ENCODE assay signal across 8 mouse cellular contexts in the genomic region with DNA sequence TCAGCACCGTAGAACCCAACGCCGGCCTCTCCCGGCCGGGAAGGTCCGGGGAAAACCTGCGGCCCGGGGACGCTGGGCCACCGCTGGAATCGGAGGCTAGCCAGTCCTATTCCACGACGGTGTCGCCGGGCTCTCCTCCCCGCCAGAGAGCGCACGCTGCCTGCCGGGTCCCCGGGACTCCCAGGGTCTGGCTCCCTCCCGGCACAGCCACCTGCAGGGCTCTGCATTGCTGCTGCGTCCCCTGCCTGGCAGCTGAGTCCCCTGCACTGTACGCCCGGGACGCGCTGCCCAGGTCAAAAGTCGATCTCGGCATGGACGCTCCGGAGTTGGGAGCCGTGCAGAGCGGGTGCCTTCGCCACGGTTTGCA.
DNase-seq lines count a peak whose midpoint lies in the region; ATAC-seq lines count a peak whose summit lies in the region.

No protein-coding gene starts in this region.

- peak overlapping the region; percentile 74 for H3K4me3 ChIP-seq in embryonic facial prominence, embryonic 11.5 days (ENCODE audit: low read depth, low read length)
- peak overlapping the region; percentile 88 for H3K4me3 ChIP-seq in heart, embryonic 11.5 days (ENCODE audit: low read depth, low read length)
- H3K4me3 ChIP-seq in kidney, embryonic 14.5 days (ENCODE audit: low read length), result peak overlapping the region; percentile 78
- peak overlapping the region; percentile 69 for H3K4me3 ChIP-seq in liver, embryonic 13.5 days (replicated peaks)

- no peaks in the 10 kb centered on the region for H3K36me3 ChIP-seq in embryonic facial prominence, embryonic 11.5 days (replicated peaks; ENCODE audit: control insufficient read depth, insufficient read depth, low read depth, low read length)
- H3K36me3 ChIP-seq in heart, embryonic 11.5 days (ENCODE audit: control insufficient read depth, insufficient read depth, low read length), result no peaks in the 10 kb centered on the region
- H3K36me3 ChIP-seq in kidney, embryonic 14.5 days (ENCODE audit: control insufficient read depth, insufficient read depth, low read length), result no peaks in the 10 kb centered on the region
- no peaks in the 10 kb centered on the region for H3K36me3 ChIP-seq in liver, embryonic 13.5 days
- H3K36me3 ChIP-seq in splenic B cell, adult 2 months (ENCODE audit: control insufficient read depth, insufficient read depth, low read length, poor library complexity, severe bottlenecking), result no peaks in the 10 kb centered on the region

- WGBS in embryonic facial prominence, embryonic 11.5 days, result 0% methylated on average over 30 of the region's 34 CpGs
- 1% methylated on average over 27 of the region's 34 CpGs for WGBS in heart, embryonic 11.5 days (ENCODE audit: insufficient replicate concordance)
- WGBS in kidney, embryonic 14.5 days, result under 1% methylated on average over 29 of the region's 34 CpGs
- under 1% methylated on average over 33 of the region's 34 CpGs for WGBS in liver, embryonic 13.5 days (ENCODE audit: insufficient replicate concordance)

- H3K9ac ChIP-seq in embryonic facial prominence, embryonic 11.5 days (replicated peaks; ENCODE audit: low read length), result peak overlapping the region; percentile 64
- H3K9ac ChIP-seq in heart, embryonic 11.5 days (ENCODE audit: low read depth, low read length), result peak overlapping the region; percentile 85
- H3K9ac ChIP-seq in kidney, embryonic 14.5 days (ENCODE audit: low read depth, low read length), result peak overlapping the region; percentile 72
- H3K9ac ChIP-seq in liver, embryonic 13.5 days, result peak overlapping the region; percentile 69

- peaks cover 10% of the 10 kb centered on the region; the same call in 1 of the 2 replicates for H3K27me3 ChIP-seq in embryonic facial prominence, embryonic 11.5 days (ENCODE audit: control insufficient read depth, insufficient read depth, low read length)
- H3K27me3 ChIP-seq in heart, embryonic 11.5 days (ENCODE audit: control insufficient read depth, insufficient read depth, low read length), result no peaks in the 10 kb centered on the region
- peaks cover 25% of the 10 kb centered on the region for H3K27me3 ChIP-seq in kidney, embryonic 14.5 days (ENCODE audit: control insufficient read depth, insufficient read depth, low read length)
- H3K27me3 ChIP-seq in liver, embryonic 13.5 days, result peaks cover 71% of the 10 kb centered on the region
- H3K27me3 ChIP-seq in splenic B cell, adult 2 months (ENCODE audit: control insufficient read depth, insufficient read depth, low read length, poor library complexity, severe bottlenecking), result peaks cover 1% of the 10 kb centered on the region

- no peaks in the 10 kb centered on the region for H3K4me1 ChIP-seq in embryonic facial prominence, embryonic 11.5 days (ENCODE audit: control insufficient read depth, insufficient read depth, low read length)
- peaks cover 19% of the 10 kb centered on the region for H3K4me1 ChIP-seq in heart, embryonic 11.5 days (ENCODE audit: control insufficient read depth, insufficient read depth, low read length)
- no peaks in the 10 kb centered on the region; the same call in 1 of the 2 replicates for H3K4me1 ChIP-seq in kidney, embryonic 14.5 days (ENCODE audit: control insufficient read depth, insufficient read depth, low read length)
- H3K4me1 ChIP-seq in liver, embryonic 13.5 days (replicated peaks), result peaks cover 35% of the 10 kb centered on the region

- ATAC-seq in embryonic facial prominence, embryonic 11.5 days (replicated peaks; ENCODE audit: insufficient number of reproducible peaks, low FRiP score, low TSS enrichment, low read depth), result peak; percentile 86
- ATAC-seq in heart, embryonic 11.5 days (replicated peaks; ENCODE audit: insufficient number of reproducible peaks, low FRiP score, low TSS enrichment), result peak; percentile 79
- ATAC-seq in kidney, embryonic 14.5 days (ENCODE audit: low FRiP score, low TSS enrichment), result peak; percentile 88
- peak; percentile 77 for ATAC-seq in liver, embryonic 13.5 days (ENCODE audit: low read depth)
- peak; percentile 49; the same call in 1 of the 2 replicates for ATAC-seq in monocyte, adult 5-6 weeks (replicated peaks; ENCODE audit: insufficient number of reproducible peaks, low FRiP score, low TSS enrichment, poor library complexity, severe bottlenecking)

- no peaks in the 10 kb centered on the region for H3K9me3 ChIP-seq in embryonic facial prominence, embryonic 11.5 days (replicated peaks; ENCODE audit: control insufficient read depth, low read length)
- H3K9me3 ChIP-seq in heart, embryonic 11.5 days (replicated peaks; ENCODE audit: control insufficient read depth, low read length), result no peaks in the 10 kb centered on the region
- H3K9me3 ChIP-seq in kidney, embryonic 14.5 days (ENCODE audit: control insufficient read depth, low read length), result no peaks in the 10 kb centered on the region
- no peaks in the 10 kb centered on the region for H3K9me3 ChIP-seq in liver, embryonic 13.5 days (replicated peaks)

- peak; percentile 44 to 55 for DNase-seq in left cerebral cortex, adult 18-20 months (ENCODE audit: low spot score in 2 of 2)
- no peak for DNase-seq in left cerebral cortex, adult 11 months (ENCODE audit: low spot score)
- DNase-seq in embryonic facial prominence, embryonic 11.5 days (ENCODE audit: low spot score), result peak; percentile 69
- DNase-seq in liver, embryonic 13.5 days, result peak; percentile 51
- DNase-seq in splenic B cell, adult 2 months (ENCODE audit: low read depth, low spot score), result peak; percentile 52

- H3K27ac ChIP-seq in embryonic facial prominence, embryonic 11.5 days (replicated peaks; ENCODE audit: low read depth, low read length), result no peak overlapping the region
- H3K27ac ChIP-seq in heart, embryonic 11.5 days (ENCODE audit: low read depth, low read length), result peak overlapping the region; percentile 84
- no peak overlapping the region; the same call in 1 of the 2 replicates for H3K27ac ChIP-seq in kidney, embryonic 14.5 days (ENCODE audit: low read depth, low read length)
- H3K27ac ChIP-seq in liver, embryonic 13.5 days, result no peak overlapping the region; the same call in 1 of the 2 replicates

- peak overlapping the region; percentile 99 for H3K4me2 ChIP-seq in embryonic facial prominence, embryonic 11.5 days (ENCODE audit: low read depth, low read length)
- H3K4me2 ChIP-seq in heart, embryonic 11.5 days, result peak overlapping the region; percentile 93
- peak overlapping the region; percentile 98 for H3K4me2 ChIP-seq in kidney, embryonic 14.5 days (replicated peaks; ENCODE audit: low read depth, low read length)
- peak overlapping the region; percentile 90 for H3K4me2 ChIP-seq in liver, embryonic 13.5 days
